Mouse (Mus musculus) cerebellum, postnatal 4 days (tissue): ENCODE results near the gene Mei1.

Source experiments
- DNase-seq, 2 experiments: peaks; one replicate each; pipeline ENCODE4 v3.0.0; 2022; ENCODE audit warnings: low spot score in 2 of 2, mixed read lengths in 1 of 2

Mei1 gene

DNA sequence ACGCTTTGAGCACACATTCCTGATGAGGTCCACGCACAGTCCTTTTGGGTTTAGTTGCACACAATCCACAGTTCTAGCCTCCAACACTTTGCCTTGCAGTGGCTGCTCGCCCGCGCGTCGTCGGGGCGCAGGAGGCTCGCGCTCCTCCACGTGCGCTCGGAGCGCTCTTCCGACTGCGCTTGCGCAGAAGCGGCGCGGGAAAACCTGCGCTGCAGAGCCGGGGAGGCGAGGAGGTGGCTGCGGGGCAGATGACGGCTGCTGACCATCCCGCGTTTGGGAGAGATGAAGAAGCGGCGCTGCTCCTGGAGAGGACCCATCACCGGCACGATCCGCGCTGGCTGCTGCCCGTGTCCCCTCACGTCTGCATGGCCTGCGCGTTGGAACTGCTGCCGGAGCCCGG lies at the start of gene Mei1:
Mei1 (plus strand) TSS at position 99 of the 400 bp plus-strand sequence.
- DNase-seq: no peak

DNA sequence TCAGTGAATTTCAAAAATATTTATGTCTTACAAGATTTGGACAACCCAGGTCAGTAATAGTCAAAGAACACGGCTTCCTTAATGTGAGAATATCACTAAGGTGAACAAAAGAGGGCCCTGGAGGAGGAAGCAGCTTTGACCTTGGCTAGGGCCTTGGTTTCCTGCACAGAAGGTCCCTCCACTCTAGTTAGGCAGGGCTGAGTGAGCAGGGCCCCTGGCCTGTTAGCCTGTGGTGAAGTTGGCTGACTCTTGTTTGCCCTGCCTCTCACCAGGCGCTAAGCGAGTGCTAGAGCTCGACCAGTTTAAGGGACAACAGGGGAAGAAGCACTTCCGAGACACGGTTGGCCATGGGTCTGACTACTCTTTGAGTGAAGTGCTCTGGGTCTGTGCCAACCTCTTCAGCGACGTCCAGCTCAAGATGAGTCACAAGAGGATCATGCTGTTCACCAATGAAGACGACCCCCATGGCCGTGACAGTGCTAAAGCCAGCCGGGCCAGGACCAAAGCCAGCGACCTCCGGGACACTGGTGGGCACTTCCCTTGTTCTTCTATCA lies 47.2 kb upstream of the Mei1 start:
- no peak for DNase-seq

DNA sequence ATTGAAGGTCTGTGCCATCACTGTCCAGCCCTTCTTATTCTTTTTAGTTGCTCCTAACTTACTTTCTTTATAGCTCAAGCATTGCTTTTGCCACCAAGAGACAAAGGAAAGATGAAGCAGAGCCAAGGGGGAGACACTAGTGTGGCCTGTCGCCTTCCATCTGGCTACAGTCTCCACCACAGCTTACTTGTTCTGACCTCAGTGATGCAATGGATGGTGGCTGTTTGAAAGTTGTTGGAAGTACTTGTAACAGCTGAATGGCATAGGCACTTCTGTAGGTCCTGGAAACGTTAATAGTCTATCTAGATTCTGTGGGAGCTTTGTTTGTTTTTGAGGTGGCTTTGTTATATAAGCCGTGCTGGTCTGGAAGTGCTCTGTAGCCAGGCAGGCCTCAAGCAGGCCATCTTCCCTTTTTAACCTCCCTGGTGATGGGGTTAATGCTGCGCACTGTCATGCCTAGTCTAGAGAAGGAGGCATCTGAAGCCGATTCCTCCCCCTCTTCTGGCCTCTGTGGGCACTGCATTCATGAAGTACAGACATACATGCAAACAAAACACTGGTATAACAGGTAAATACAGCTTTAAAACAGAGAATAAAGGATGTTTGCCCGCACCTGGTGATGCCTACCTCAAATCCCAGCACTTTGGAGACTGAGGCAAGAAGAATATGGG lies 45.7 kb upstream of the Mei1 start:
- DNase-seq: no peak

DNA sequence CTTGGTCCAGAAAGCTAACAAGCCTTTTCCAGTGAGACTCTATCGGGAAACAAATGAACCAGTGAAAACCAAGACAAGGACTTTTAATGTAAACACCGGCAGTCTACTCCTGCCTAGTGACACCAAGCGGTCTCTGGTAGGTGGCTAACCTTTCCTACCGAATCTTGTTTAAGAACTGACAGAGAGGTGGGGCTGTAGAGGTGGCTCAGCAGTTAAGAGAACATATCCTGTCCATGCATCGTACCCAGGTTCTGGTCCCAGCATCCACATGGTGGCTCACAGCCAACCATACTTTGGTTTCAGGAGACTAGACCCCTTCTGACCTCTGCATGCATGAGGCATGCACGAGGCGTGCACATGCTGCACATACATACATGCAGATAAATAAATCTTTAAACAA lies 42.5 kb upstream of the Mei1 start:
- DNase-seq: no peak

DNA sequence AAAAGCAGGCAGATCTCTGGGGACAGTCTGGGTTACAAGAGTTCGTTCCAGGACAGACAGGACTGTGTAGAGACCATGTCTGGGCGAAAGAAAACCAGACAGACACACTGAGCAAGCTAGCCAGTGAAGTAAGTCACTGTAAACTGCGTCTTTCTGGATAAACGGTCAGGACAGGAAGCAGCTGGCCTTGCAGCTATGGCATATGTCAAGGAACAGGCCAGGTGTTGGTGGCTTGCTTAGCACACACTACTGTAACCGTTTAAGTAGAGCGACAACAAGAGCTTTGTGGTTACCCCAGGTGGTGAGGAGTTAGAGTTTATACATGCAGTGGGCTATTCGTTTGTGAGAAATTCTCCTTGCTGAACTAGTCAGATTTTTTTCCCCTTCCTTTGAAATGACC lies 42.1 kb upstream of the Mei1 start:
- no peak for DNase-seq

DNA sequence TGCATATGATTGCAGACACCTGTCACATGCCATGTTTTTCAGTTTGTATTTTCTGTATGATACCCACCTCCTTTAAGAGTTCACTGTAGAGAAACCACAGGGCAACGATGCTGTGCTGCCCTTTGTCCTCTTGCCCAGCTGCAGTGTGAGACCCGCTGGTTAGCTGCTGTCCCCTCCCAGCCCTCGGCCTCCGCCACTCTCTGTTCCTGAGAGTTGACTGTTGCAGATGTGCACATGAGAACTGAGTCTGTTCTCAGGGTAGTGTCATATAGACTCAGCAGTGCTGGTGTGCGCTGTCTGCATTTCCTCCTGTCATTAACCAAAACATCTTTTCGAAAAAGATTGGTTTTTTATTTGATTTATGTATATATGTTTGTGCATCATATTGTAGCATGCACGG lies 37.4 kb upstream of the Mei1 start:
- DNase-seq: no peak

DNA sequence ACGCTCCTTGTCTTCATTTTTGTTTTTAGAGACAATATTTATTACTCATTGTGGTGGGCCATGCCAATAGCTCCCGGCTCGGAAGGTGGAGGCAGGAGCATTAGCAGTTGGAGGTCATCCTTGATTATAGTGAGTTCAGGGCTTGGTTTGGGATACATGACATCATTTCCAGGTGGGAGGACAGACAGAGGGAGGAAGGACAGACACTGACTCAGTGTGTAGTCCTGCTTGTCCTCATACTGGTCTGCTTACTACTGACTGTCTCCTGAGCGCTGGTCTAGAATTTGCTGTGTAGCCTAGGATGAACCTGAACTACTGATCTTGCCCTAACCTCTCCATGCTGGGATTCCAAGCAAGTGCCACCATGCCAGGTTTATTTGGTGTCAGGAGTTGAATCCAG lies 36.0 kb upstream of the Mei1 start, which contains the start of gene Desi1:
Desi1 (minus strand) TSS at position 101 of the 400 bp plus-strand sequence.
- no peak for DNase-seq

DNA sequence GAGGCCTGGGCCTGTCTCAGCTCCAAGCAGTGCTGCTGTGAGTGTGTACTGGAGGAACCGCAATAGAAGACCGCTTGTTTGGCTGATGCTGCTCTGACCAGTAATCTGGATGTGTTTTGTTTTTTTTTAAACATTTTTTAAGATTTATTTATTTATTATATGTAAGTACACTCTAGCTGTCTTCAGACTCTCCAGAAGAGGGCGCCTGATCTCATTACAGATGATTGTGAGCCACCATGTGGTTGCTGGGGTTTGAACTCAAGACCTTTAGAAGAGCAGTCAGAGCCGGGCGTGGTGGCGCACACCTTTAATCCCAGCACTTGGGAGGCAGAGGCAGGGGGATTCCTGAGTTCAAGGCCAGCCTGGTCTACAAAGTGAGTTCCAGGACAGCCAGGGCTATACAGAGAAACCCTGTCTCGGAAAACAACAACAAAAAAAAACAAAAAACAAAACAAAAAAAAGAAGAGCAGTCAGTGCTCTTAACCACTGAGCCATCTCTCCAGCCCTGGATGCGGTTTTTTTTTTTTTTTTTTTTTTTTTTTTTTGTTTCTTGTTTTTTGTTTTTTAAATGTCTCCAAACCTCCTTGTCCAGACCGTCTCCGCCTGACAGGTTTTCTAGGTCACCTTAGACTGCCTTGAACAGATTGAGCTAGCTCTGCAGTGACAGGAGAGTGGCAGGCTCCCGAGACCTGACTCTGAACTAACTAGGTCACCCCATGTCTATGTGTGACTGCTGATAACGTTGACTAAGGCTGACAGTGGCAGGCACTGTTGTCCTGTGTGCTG lies 33.7 kb upstream of the Mei1 start:
- DNase-seq: no peak

DNA sequence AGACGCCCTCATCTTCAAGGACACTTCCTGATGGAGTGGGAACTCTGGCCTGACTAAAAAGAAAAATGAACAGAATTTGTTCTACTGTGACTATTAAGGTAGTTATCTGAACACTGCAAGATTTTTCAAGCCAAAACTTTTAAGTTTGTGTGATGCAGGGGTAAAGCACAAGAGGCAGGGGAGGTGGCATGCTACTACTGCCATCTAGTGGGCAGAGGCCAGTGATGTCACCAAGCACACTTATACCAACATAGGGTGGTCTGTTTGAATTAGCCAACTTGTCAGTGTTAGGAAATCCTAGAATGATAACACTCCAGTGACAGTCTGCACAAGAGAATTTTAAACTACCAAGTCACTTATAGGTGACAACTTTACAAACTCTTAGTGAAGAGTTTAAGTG lies 29.1 kb upstream of the Mei1 start:
- DNase-seq: peak in 1 of 2 experiments; percentile 44

DNA sequence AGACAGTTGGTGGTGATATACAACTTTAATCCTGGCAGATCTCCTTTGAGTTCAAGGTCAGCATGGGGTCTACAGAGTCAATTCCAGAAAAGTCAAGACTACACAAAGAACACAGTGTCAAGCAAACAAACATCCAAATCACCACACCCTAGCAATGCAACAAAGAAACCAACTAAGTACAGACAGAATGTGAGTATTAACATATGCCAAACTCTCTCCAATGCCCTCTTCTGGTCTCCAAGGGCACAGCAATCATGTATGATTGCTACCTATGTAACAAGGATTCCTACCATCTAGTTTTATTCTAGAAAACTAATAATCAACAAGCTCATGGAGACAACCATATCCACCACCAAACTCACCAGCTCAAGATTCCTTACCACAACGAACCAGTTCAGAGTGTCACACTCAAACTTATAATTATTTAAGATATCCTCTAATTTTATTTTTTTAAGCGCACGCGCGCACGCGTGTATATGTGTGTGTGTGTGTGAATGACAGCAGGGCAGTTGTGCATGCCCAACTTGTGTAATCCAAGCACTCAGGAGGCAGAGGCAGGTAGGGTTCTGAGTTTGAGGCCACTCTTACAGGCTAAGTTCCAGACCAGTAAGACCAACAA lies 25.5 kb upstream of the Mei1 start:
- DNase-seq: no peak

DNA sequence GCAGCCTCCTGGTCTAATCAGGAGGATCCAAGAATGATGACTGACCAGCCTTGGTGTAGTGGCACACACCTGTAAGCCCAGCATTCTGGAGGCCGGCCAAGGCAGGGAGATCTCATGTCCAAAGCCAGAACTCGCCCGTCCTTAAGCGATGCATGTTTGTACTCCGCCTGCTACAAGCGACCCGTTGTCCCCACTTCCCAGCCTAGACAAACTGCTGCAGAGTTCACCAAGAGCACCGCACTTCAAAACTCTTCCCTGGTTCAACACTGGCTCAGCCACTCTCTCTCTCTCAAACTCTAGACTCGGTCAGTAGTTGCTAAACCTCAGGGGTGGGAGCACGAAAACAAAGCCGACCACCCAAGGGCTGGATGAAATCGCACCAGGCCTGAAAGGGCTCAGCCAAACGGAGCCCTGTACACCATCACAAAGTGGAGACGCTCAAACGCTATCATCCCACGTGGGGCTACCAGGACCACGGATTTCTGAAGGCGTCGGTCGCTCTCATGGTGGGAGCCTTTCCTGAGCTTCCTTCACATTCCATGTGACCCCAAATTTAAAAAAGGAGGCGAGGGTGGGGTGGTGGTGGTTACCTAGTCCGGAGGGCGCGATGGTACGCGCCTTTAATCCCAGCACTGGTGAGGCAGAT lies 23.4 kb upstream of the Mei1 start:
- no peak for DNase-seq

DNA sequence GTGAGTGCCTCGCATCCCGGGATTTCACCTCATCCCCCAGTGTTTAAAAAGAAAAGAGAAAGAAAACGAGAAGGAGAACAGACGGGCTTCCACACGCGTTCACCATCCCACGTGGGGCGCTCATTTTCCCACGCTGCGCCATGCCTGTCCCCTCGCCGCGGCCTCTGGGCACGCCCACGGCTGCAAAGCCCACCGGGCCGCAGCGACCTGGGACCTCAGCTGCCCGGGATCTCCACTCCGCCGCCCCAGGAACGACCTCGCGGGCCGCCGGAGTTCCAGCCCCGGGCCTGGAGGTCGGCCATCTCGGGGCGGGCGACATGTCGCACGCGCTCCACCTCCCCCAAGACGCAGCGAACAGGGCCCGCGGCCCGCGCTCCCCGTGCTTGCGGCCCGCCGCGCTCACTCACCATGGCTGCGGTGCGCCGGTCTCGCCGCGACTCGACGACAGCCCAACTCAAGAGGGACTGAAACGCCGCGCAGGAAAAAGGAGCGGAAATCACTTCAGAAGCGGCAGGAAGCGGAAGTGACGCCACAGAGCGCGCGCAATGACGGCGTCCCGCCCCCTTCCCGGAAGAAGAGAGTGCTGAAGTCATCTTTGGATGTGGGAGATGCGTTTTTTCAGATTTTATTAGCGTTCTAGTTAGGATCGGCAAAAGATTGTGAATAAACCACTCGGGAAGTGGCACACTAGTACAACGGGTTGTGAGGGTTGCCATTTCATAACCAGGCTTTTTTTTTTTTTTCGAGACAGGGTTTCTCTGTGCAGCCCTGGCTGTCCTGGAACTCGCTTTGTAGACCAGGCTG lies 22.5 kb upstream of the Mei1 start, which contains the start of gene Snu13:
Snu13 (minus strand) TSS at position 519 of the 804 bp plus-strand sequence.
- peak; percentile 85 to 91 for DNase-seq

DNA sequence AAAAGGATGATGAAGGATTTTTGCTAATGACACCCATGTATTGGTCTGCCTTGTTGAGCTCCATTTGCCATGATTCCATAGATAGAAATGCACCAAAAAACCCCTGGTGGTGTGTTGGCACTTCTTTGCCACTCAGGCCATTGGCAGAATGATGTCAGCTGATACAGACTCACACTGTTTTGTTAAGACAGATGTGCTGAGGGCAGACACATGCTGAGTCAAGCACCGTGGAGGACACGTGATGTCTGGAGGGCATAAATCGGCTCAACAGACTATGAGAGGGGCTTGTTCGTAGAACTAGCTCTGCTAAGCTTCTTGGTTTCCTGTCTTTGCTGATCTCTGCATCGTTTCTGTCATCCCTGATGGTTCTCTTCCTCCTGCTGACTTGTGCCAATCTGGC lies 17.3 kb upstream of the Mei1 start:
- no peak for DNase-seq

DNA sequence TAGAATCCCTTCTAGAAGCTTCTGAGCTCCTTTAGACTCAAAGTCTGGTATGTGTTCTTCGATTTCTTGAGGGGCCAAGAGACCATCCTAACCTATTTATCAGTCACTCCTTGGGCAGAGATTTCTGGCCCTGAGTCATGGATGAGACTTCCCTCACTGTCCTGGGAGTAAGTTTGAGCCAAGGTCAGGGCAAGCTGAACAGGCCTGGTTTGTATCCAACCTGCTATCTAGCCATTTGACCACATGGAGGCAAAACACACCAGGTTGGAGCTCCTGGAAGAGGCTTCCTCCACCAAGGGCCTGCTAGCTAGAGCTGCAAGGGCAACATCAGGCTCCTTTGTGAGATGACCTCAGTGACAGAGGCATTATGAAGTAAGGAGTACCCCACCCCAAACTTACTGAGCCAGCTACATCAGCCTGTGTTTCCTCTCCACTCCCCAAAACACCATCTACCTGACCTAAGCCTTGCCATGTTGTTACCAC lies 11.0 kb upstream of the Mei1 start, which contains the start of gene 4930407I10Rik:
4930407I10Rik (plus strand) TSS at position 433 of the 483 bp plus-strand sequence.
- DNase-seq: no peak

DNA sequence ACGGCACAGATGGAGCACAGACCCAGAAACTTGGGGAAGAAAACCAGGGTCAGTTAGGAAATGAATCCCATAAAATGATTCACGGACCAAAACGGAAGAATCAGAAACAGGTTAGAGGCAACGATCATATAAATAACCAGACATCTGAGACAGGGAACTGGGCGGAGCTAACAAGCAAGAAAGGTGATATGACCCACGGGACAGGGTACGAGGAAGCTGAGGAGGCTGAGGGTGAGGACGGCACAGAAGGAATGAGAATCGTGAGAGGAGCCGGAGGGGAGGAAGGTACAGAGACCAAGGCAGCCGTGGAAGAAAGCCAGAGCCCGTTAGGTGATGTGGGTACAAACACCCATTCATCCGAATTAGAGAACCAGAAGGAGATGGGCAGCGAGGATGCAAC lies 5.9 kb upstream of the Mei1 start:
- DNase-seq: no peak

DNA sequence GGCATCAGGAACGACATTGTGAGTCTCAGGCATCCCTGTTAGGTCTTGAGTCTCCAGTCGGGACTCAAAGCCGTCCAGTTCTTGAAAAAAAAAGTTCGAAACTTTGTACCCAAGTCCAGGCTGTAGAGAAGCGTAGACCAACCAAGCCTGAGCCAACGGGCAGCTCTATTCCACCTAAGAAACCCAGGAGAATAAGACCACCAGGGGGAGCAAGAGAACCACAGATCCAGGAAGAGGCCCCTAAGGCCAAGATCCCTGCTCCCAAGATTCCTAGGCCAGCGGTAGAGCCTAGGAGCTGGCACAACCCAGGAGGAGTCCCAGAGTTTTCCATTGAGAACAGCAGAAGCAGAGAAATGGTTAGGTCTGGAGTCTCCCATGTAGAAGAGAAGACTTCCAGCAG lies 4.3 kb upstream of the Mei1 start:
- DNase-seq: peak in 1 of 2 experiments; percentile 79

DNA sequence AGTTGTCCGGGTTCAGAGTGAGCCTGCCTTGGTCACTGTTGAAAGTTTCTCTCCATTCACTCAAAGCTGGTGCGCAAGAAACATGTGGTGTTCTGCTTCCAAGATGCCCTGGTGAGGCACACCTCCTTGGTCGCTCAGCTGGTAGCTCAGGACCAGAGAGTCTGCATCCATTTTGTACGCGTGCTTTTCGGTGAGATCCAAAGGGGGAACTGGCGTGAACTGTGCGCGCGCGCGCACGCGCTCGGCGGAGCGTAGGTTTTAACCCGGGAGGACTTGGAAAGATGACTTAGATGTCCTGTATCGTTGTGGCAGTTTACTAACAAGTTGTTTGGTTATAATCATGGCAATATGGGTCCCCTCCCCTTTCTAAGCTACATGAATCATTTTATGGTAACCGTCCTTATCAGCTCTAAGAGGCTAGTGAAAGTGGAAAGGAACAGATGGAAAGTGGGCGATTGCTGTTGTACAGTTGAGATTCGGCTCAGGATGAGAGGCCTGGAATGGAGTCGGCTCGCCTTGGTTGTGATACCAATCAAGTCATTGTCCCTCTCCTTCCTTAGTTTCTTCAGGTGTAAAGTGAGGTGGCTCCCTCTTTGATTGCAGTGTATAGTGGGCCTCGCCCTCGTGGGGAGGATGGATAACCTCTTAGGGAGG lies 2.1 kb downstream of the Mei1 start:
- DNase-seq: no peak

DNA sequence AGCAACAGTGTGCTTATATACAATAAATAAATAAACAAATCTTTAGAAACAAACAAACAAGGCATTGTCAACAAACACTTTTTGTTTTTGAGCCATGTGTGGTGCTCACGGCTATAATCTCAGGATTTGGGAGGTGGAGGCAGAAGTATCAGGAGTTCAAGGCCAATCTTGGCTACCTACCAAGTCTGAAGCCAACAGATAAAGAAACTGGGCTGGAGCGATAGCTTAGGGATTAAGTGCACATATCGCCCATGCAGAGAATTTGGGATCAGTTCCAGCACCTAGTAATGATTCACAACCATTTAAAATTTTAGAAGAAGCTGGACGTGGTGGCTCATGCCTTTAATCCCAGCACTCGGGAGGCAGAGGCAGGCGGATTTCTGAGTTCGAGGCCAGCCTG lies 3.7 kb downstream of the Mei1 start:
- DNase-seq: no peak

DNA sequence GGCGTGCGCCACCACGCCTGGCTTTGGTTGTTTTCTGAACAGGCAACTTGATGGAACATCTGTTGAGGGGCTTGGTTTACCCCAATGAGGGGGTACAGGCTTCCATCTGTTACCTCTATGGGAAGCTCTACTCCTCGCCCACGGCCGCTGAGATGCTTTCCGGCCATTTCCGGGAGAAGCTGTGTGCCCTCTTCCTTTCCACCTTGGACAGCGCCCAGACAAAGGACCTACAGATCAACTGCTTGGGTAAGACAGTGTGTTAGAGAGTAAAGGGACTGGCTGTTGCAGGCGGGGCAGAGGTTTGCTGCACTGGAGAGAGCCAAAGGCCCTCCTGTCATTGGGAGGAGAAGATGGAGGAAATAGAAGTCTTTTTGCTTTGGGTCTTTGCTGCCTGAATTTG lies 10.1 kb downstream of the Mei1 start:
- no peak for DNase-seq

DNA sequence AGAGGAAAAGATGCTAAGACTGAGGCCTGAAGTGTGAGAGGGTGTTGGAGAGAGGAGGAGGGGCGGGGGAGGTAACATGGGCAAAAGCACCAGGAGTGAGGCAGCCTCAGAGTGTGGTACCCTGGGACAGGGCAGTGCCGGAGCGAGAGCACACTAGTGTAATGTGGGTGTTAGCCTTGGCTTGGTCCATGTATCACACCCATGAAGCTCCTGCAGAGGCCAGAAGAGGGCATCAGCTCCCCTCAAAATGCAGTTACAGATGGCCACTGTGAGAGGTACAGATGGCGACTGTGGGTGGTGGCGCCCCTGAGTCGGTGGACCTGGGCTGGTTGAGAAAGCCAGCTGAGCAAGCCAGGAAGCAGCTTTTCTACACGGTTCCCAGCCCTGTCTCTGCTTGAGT lies 11.4 kb downstream of the Mei1 start:
- DNase-seq: peak in 1 of 2 experiments; percentile 46
